Mouse (Mus musculus) megakaryocyte-erythroid progenitor cell, adult 5 weeks (primary cell): ENCODE measurements around the gene Gm17428. TPM values are rescaled to one million over a fixed set of nuclear protein-coding genes. Genes with fewer than 3 reads are reported as not detected.

Source experiments
- polyA plus RNA-seq: library from polyadenylated mRNA; stranded (reverse); fragments of >175 nt; gene quantifications from 2 replicates; pipeline ENCODE4 v1.2.3, GENCODE M21; 2012

Gene Gm17428
- polyA plus RNA-seq, result not detected in 2 replicates

GRCm38 (mm10) chr14:54976633-54977032 is at the start of gene Gm17428:
Gm17428 (plus strand) TSS chr14:54976933.

GRCm38 (mm10) chr14:54932645-54933150 is 44.0 kb upstream of the Gm17428 start, which contains the start of gene Il25:
Il25 (plus strand) TSS chr14:54932695.

GRCm38 (mm10) chr14:54935904-54936830 is 40.6 kb upstream of the Gm17428 start, which contains the start of gene Cmtm5:
Cmtm5 (plus strand) TSS chr14:54936261.

GRCm38 (mm10) chr14:54966320-54966977 is 10.3 kb upstream of the Gm17428 start, which contains the start of gene Myh6:
Myh6 (minus strand) TSS chr14:54966927.

GRCm38 (mm10) chr14:54994136-54994868 is 17.6 kb downstream of the Gm17428 start, which contains the start of gene Myh7:
Myh7 (minus strand) TSS chr14:54994626.

GRCm38 (mm10) chr14:55014991-55015766 is 38.4 kb downstream of the Gm17428 start, which contains the start of gene Ngdn:
Ngdn (plus strand) TSS chr14:55015454.

Other genes starting within 250 kb of the Gm17428 start
- gene Slc7a8, start 195.0 kb upstream of the Gm17428 start, polyA plus RNA-seq, result 4.6 and 7.5 TPM in 2 replicates
- not detected in 2 replicates for gene Rnf212b, start 162.8 kb upstream of the Gm17428 start, polyA plus RNA-seq
- gene Homez, start 106.0 kb upstream of the Gm17428 start, polyA plus RNA-seq, result 2.0 and 2.2 TPM in 2 replicates
- gene Ppp1r3e, start 99.4 kb upstream of the Gm17428 start, polyA plus RNA-seq, result 8.8 and 12.7 TPM in 2 replicates
- 25.6 and 34.5 TPM in 2 replicates for gene Bcl2l2, start 93.6 kb upstream of the Gm17428 start, polyA plus RNA-seq
- gene Gm20521, start 93.5 kb upstream of the Gm17428 start, polyA plus RNA-seq, result 0.82 and 5.2 TPM in 2 replicates
- 282 and 412 TPM in 2 replicates for gene Pabpn1, start 84.4 kb upstream of the Gm17428 start, polyA plus RNA-seq
- 6.5 and 12.9 TPM in 2 replicates for gene Slc22a17, start 63.8 kb upstream of the Gm17428 start, polyA plus RNA-seq
- 0.08 TPM in 1 of 2 replicates, not detected in the other for gene Efs, start 50.8 kb upstream of the Gm17428 start, polyA plus RNA-seq
- gene Il25, start 44.2 kb upstream of the Gm17428 start, polyA plus RNA-seq, result not detected in 2 replicates
- gene Cmtm5, start 40.7 kb upstream of the Gm17428 start, polyA plus RNA-seq, result not detected in 2 replicates
- gene Myh6, start 10.0 kb upstream of the Gm17428 start, polyA plus RNA-seq, result not detected in 2 replicates
- not detected in 2 replicates for gene Myh7, start 17.7 kb downstream of the Gm17428 start, polyA plus RNA-seq
- gene Ngdn, start 38.5 kb downstream of the Gm17428 start, polyA plus RNA-seq, result 41.1 and 54.2 TPM in 2 replicates
- 7.3 and 10.8 TPM in 2 replicates for gene Zfhx2, start 115.4 kb downstream of the Gm17428 start, polyA plus RNA-seq
- 2.0 and 2.5 TPM in 2 replicates for gene Thtpa, start 117.9 kb downstream of the Gm17428 start, polyA plus RNA-seq
- 19.5 and 24.1 TPM in 2 replicates for gene Ap1g2, start 129.7 kb downstream of the Gm17428 start, polyA plus RNA-seq
- 0.10 and 0.16 TPM in 2 replicates for gene Jph4, start 140.0 kb downstream of the Gm17428 start, polyA plus RNA-seq
- gene Dhrs2, start 245.1 kb downstream of the Gm17428 start, polyA plus RNA-seq, result not detected in 2 replicates